Mouse (Mus musculus) left cerebral cortex, postnatal 14 days (tissue): ENCODE results near the gene Kdm4b. TPM values are rescaled to one million over a fixed set of nuclear protein-coding genes. Genes with fewer than 3 reads are reported as not detected.

Source experiments
- DNase-seq, 2 experiments: peaks; one replicate each; pipeline ENCODE4 v3.0.0; 2021 to 2022; ENCODE audit warnings: low spot score in 2 of 2, mixed read lengths in 1 of 2
- intact Hi-C: fragments of 180-260 bp; cut with DNase I; formaldehyde crosslinking; loops from one replicate; pipeline ENCODE4 v1.15.1; 2025
- microRNA-seq, 2 experiments: library from miRNA; unstranded; fragments of <30 nt; microRNA quantifications; one replicate each; pipeline ENCODE4 v1.2.0; 2022
- total RNA-seq, 2 experiments: library from RNA; stranded (reverse); gene quantifications; 2 replicates each; pipeline ENCODE4 v1.2.3; 2021

Kdm4b gene
- total RNA-seq, 2 experiments from 2014 or later = 75.0 to 87.7 TPM

DNA sequence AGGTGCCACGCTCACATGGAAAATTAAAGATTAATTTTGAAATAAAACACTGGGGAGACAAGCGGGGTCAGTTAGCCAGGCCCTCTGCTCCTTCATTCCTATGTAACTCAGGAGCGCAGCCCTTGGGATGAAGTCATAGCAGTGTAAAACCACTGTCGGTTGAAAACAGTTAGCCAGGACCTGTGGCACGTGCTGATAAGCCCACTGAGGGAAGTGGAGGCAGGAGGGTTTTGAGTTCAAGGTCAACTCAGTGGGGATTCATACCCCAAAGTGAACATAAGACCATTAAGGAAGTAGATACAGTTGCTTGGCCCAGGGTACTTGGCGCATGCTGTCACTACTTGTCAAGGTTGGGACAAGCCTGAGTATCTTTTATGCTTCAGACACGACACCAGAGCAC is 85.6 kb downstream of the Kdm4b start:
- intact Hi-C loops = no loop called here
- no peak for DNase-seq

DNA sequence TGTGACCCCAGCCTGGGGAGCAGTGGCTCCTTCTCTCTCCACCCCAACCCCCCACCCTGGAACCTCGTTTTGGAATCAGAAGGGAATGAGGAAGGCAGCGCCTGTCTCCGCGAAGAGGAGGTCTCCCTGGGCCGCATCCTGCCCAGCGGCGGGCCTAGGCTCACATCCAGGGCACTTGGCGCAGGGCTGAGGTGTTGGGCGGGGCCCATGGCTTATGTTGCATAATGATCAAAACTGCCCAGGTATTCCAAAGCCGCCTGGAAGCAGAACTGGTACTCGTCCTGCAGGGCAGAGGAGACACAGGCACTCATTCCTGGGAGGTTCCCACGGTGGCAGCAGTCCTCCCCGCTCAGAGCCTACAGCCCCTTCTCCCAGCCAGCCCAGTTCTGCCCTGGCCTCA is 87.3 kb downstream of the Kdm4b start:
- no peak for DNase-seq
- intact Hi-C loops = no loop called here

DNA sequence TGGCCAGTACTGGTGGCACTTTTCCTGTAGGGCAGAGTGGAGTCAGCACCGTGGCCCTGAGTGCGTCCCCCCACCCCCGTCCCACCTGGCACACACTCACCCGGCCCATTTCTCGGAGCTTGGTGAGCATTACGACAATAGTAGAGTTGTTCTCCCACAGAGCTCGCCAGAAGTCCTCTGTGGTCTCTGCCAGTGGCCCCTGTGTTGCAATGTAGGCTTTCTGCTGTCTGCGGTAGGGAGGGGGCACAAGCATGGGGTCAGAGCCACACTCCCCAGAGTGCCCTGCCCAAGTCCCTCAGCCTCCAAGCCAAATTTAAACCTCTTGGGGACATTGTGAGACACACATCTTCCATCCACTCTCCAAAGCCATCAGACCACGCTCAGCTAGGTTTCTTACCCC is 88.9 kb downstream of the Kdm4b start:
- DNase-seq = no peak
- intact Hi-C loops = no loop called here

DNA sequence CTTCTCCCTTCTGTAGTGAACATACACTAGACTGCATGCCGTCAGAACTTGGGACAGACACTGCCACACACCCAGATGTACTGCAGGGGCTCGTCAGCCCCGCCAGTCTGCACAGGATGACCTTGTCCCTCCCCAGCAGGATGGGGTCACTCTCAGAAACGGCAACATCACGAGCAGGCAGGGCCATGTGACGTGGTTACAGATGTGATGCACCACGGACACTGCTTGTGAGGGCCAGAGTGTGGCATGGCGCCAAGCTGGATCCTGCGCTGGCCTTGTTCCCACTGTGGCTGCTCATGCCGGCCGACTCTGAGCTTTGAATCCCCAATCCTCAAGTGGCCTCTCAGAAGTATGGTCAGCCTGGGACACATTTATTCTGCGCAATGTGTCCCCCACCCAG is 92.4 kb downstream of the Kdm4b start:
- no peak for DNase-seq
- intact Hi-C loops = no loop called here

DNA sequence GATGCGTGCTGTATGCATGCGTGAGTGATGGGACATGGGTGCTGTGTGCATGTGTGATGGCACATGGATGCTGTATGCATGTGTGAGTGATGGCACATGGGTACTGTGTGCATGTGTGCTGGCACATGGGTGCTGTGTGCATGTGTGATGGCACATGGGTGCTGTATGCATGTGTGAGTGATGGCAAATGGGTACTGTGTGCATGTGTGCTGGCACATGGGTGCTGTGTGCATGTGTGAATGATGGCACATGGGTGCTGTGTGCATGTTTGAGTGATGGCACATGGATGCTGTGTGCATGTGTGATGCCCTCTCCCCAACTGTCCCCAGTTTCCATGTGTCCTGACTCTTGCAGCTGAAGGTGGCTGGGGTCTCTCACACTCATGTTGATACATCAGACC is 94.2 kb downstream of the Kdm4b start:
- no peak for DNase-seq
- intact Hi-C loops = no loop called here

DNA sequence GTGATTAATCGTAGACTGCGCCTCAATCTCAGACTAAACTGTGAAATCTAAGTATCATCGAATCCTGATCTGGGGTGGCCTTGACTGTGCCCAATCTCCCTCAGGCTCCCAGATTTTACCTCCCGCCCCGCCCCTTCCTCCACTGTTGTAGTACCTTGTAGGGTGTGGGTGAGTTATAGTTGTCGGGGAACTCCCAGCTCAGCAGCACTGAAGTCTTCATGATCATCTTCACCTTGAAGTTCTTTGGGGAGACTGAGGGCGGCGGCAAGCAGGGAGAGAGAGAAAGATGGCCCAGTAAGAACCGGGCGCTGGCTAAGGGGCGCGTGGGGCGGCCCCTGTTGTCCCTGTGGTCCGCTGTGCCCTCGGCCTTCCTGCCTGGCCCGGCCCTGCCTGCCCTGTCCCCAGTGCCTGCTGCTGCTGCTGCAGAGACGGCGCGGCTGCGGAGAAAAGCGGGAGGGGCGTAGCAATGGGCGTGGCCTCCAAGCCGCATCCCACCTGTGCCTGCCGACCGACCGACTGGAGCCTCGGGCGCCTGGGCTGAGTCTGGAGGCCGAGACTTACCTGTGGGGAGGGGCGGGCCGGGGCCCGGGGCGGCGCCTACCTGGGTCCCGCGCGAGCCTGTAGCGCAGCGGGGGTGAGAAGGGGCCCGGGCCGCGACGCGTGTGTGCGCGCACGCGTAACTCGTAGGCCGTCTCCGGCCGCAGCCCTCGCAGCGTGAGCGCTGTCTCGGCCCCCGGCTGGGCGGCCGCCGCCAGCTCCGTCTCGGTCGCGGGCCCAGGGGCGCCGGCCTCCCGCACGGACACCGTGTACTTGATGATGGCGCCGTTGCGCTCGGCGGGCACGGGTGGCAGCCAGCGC is 99.1 kb downstream of the Kdm4b start:
- intact Hi-C loops = loop anchor here (5.0 kb wide), 2 partner anchors 47 to 127 kb away; partner anchors contain the start of gene Gm20219
- no peak for DNase-seq

DNA sequence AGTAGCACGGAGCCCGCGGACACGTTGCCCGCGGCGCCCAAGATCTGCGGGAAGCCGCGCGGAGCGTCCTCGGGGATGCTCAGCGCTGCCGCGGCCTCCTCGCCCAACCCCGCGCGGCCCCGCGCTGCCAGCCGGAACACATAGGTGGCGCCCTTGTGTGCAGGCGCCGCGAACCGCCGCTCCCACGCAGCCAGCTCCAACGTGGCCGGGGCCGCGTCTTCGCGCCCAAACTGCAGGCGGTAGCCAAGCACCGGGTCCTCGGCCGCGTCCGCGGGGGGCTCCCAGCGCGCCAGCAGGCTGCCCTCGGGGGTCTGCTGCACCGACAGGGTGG is 99.7 kb downstream of the Kdm4b start:
- intact Hi-C loops = loop anchor here (5.0 kb wide), 2 partner anchors 47 to 127 kb away; partner anchors contain the start of gene Gm20219
- peak; percentile 74 to 76 for DNase-seq

DNA sequence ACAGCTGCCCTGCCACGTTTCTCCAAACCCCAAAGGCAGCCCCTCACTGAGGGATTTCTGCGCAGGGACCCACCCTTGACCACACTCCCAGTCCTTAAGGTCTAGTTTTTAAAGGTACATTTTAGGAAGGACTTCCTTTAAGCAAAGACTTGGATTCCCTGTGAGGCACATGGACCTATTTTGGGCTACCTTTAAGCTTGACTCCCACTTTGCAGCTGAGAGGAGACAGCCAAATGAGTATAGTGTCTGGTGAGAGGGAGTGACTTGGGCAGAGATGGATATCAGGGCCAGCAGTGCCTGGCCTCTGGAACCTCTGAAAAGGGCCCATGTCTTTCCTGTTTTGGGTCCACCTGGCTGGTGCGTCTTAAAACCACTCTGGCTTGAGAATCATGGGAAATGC is 100.1 kb downstream of the Kdm4b start:
- intact Hi-C loops = loop anchor here (5.0 kb wide), 2 partner anchors 46 to 126 kb away; partner anchors contain the start of gene Gm20219
- DNase-seq = no peak

DNA sequence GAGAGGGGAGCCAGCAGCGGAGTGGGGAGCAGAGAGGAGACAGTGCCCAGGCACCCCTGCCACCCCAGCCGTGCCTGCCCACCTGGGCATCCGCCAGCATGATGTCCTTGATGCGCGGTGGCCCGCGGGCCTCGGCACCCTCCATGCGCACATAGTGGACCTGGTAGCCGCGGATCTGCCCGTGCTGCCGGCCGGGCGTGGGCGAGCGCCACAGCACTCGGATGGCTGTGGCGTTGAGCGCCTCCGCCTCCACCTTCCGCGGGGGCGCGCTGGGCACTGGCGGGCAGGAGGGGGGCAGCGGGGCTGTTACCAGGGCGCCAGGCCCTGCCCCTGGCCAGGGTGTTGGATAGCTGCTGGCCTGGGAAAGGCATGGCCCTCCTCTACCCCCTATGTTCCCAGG is 102.0 kb downstream of the Kdm4b start:
- DNase-seq = no peak
- intact Hi-C loops = loop anchor here (5.0 kb wide), 2 partner anchors 44 to 124 kb away; partner anchors contain the start of gene Gm20219

DNA sequence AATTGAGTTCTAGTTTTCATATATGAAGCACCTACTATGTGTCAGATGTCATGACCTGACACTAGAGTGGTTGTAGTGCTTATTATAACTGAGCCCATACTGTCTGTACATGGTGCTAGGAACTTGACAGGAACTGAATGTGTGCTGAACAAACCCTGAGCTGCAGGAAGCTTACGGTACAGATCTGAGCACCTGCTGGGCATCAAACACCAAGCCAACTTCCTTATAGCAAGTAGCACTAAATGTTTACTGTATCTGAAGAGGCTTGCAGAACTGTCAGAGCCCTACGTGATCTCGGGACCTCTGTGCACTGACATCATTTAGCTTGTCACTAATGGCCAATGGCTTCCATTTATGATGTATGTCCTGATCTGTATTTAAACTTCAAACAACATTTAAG is 105.7 kb downstream of the Kdm4b start:
- intact Hi-C loops = no loop called here
- DNase-seq = no peak

DNA sequence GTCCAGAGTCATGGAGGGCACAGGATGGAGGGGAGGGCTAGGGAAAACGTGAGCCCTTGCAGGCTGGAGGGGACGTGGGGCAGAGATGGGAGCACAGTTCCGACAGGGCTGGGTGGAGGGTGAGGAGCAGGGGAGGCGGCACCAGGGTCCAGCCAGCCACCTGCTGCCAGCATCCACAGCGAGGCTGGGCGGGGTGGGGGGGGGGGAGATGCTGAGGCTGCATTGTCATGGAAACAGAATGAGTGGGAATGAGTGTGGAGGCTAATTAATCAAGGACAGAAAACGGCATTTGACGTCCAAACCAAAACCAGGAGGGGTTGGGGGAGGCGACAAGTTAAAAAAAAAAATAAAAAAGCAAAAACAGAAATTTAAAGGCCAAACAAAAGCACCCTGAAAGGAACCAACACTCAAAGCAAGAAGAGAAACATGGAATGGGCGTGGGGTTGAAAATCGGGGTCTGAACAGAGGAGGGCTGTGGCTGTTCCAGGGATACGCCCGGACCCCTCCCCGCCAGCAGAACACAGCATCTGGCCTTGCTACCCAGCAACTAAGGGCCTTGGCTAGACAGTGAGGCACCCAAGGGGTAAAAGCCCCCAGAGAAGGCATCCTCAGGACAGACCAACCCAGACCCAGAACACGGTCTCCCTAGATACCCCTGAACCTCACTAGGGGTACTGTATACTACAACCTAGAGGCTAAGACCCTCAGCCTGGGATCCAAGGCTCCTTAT is 114.0 kb downstream of the Kdm4b start:
- intact Hi-C loops = no loop called here
- DNase-seq = no peak

DNA sequence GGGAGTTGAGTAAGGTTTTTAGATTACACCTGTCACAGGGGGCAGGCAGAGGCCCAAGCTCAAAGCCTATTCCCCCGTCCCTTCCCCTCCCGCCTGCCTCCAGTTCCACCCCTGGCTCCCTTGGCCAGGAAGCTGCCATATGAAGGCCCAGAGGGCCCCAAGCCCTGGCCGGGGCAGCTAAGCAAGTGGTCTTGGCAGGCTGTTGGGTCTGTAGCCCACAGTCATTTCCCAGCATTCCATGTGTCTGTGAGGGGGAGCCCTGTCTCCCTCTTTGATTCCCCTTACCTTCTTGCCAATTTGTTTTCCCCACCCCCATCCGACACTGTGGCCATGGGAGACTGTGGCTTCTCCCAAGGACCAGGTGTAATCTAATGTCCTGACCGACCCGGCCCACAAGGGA is 116.5 kb downstream of the Kdm4b start:
- intact Hi-C loops = no loop called here
- no peak for DNase-seq

DNA sequence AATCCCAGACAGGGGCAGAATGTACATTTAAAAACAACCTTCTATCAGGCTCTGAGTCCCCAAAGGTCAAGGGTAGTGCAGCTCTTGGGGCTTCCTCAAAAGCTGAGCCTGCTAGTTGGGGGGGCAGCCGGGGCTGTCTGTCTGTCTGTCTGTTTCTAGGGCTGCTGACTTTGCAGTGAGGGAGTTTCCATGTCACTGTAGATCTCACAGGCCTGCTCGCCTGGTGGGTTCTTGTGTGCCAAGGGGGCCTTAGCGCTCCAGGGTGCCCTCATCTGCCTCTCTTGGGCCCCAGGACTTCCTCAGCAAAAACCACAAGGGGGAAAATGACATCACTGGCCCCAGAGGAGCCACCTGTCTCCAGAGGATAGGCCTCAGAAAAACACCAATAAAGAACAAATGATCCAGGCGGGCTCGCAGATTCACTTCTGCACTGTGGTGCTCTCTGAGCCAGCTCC is 117.5 kb downstream of the Kdm4b start:
- intact Hi-C loops = no loop called here

DNA sequence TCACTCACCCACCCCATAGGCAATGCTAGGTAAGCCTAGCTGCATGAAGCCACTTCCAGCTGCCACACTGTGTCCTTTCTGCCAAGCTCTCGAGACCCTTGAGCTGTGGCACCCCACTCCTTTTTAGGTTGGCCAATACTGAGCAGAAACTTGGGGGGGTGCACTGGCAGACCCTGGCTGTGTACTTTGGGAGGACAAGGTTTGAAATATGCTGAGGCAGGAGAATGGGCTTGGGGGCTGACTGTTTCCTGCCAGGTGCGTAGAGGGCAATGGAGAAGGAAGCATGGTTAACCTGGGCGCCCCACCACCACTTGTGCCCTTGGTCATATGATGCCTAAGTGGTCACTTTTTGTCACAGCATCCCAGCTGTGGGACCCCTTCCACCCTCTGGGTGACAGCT is 118.9 kb downstream of the Kdm4b start:
- no peak for DNase-seq
- intact Hi-C loops = no loop called here

More for the DNA sequence above, 117.5 kb downstream of the Kdm4b start:
- no peak for DNase-seq

DNA sequence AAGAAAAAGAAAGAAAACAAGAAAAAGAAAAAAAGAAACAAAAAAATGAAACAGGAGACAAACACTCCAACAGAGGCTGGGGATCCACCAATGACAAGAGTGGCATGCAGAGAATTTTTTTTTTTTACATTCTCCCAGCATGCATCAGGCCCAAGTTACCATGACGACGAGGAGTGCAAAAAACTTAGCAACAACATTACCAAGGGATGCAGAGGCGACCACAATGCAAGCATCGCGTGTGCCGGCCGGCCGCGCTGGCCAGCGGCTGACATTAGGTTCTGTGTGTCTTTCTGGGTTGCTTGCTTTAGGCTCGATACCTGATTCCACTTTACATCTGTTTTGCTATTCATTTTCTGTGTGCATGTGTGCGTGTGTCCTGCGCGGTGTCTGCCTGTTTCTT is 119.5 kb downstream of the Kdm4b start:
- DNase-seq = peak; percentile 71 to 86
- intact Hi-C loops = no loop called here

DNA sequence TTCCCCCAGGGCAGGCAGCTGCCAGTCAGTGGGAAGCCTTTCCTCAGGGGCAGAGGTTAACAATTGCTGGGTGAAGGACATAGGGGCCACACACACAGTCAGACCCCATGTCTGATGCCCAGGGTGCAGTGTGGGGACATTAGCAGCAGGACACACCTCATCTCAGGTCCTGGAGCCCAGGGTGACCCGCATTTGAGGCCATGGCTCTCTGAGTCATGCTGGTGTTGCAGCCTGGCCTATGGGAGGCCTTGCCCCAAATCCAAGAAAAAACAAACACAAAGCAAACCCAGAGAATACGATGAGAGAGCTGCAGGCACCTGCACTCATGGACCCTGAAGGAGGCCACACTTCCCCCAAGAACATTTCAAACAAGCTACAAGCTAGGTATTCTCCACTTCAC is 121.9 kb downstream of the Kdm4b start:
- no peak for DNase-seq
- intact Hi-C loops = loop anchor here (2.0 kb wide), 1 partner anchor 13 kb away; no protein-coding TSS in a partner anchor

Small RNA genes within 50 kb of the gene (microRNA-seq; reads per million reads assigned to microRNA genes)
- gene Mir6977 = 2.6 to 3.4 reads per million in 2 experiments

Other genes starting within 250 kb of the Kdm4b start
- 10 to 100 TPM; 97.6 to 97.9 TPM for gene Hdgfl2, start 246.4 kb upstream of the Kdm4b start, total RNA-seq
- 1 to 10 TPM in 1 of 2 experiments, under 1 TPM in 1; 0.36 to 1.1 TPM for gene Plin4, start 216.3 kb upstream of the Kdm4b start, total RNA-seq
- 1 to 10 TPM in 1 of 2 experiments, under 1 TPM in 1; 0.46 to 1.1 TPM for gene Plin5, start 208.5 kb upstream of the Kdm4b start, total RNA-seq
- gene Lrg1, start 204.1 kb upstream of the Kdm4b start, total RNA-seq = 1 to 10 TPM; 1.2 to 2.8 TPM
- gene Sema6b, start 185.7 kb upstream of the Kdm4b start, total RNA-seq = 100 to 1,000 TPM; 135 to 144 TPM
- gene Tnfaip8l1, start 163.6 kb upstream of the Kdm4b start, total RNA-seq = 1 to 10 TPM; 8.3 to 9.8 TPM
- 10 to 100 TPM; 47.2 to 48.0 TPM for gene Mydgf, start 142.1 kb upstream of the Kdm4b start, total RNA-seq
- gene Dpp9, start 107.2 kb upstream of the Kdm4b start, total RNA-seq = 10 to 100 TPM; 50.5 to 57.1 TPM
- gene Fem1a, start 69.3 kb upstream of the Kdm4b start, total RNA-seq = 10 to 100 TPM; 39.1 to 41.0 TPM
- 1 to 10 TPM; 5.5 to 5.9 TPM for gene Ticam1, start 49.3 kb upstream of the Kdm4b start, total RNA-seq
- gene Plin3, start 33.2 kb upstream of the Kdm4b start, total RNA-seq = 1 to 10 TPM; 4.8 TPM
- gene Arrdc5, start 25.8 kb upstream of the Kdm4b start, total RNA-seq = not detected
- 1 to 10 TPM; 2.1 to 2.8 TPM for gene Uhrf1, start 22.7 kb upstream of the Kdm4b start, total RNA-seq
- 100 to 1,000 TPM; 644 to 661 TPM for gene Ptprs, start 150.4 kb downstream of the Kdm4b start, total RNA-seq
- not detected for gene Znrf4, start 186.4 kb downstream of the Kdm4b start, total RNA-seq
- gene Gm20219, start 228.3 kb downstream of the Kdm4b start, total RNA-seq = 1 to 10 TPM; 1.1 to 1.8 TPM